Mouse (Mus musculus) monocyte, adult 5-6 weeks (primary cell): ENCODE measurements around the gene Paxx. TPM values are rescaled to one million over a fixed set of nuclear protein-coding genes. Genes with fewer than 3 reads are reported as not detected.

ENCODE experiments used
- ATAC-seq: fragments of 153-309, 156-312 bp; replicated peaks from 2 replicates; pipeline ENCODE4 v1.8.0; 2017; ENCODE audit warnings: mild to moderate bottlenecking; ENCODE audit not compliant: low TSS enrichment, insufficient number of reproducible peaks, severe bottlenecking, poor library complexity, low FRiP score
- total RNA-seq: library from RNA; stranded (forward); fragments of 200-1000, 200-491, 200-594 nt; gene quantifications from 3 replicates; pipeline ENCODE4 v1.2.3, GENCODE M21; 2017

Gene Paxx
- total RNA-seq, result 21.4 to 39.6 TPM (median 32.9 TPM) in 3 replicates

DNA sequence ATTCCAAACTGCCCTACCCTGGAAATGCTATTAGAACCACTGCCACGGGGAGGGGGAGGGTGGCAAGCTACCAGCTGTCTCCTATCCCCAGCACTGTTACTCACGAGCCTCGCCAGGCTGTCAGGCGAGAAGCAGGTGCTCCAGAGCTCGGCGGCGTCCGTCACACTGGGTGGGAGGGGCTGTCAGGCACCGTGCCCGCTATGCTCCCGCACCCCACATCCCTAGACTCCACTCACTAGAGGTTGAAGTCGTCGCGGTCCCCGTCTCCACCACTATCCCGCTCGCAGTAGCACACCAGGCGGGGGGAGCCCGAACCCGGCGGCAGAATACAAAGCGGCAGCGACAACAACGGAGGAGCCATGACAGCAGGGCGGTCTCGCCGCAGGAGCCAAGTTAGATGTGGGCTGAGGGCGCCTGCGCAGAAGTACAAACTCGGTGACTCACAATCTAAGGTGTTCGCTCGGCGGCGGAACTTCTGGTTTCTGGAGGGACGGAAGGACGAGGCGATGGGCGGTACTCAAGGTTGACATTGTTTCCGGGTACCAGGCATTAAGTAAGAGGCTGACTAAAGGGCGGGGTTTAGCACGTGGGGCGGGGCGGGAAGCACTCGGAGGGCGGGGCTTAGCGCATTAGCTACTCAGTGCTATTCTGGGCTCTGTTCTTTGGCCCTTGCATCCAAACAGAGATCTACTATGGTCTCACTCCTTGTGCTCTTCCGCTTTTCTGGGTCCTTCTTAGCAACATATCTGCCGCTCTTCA, at the start of gene Paxx:
TSS of gene Paxx (minus strand) at position 544 of the 759 bp plus-strand sequence.
- peak; percentile 92 for ATAC-seq

DNA sequence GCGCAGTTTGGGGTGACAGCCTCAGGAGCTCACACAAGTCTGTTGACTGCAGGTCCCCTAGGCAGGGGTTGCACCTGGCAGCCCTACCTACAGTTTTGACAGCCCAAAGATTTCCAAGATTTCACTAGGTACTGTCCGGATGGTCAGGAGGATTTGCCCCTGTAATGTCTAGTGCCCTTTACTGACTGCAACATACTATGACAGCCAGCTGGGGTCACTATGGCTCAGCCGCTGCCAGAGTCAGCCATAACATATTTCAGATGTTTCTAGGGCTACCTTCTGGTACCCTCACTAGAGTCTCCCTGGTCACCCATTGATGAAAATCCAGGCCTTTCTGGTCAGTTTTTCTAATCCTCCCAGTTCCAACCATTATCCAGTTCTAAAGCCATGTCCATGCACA, 49.0 kb upstream of the Paxx start:
- 0 out of 2 replicates have a peak, but pooled peaks have one; percentile 47 for ATAC-seq

DNA sequence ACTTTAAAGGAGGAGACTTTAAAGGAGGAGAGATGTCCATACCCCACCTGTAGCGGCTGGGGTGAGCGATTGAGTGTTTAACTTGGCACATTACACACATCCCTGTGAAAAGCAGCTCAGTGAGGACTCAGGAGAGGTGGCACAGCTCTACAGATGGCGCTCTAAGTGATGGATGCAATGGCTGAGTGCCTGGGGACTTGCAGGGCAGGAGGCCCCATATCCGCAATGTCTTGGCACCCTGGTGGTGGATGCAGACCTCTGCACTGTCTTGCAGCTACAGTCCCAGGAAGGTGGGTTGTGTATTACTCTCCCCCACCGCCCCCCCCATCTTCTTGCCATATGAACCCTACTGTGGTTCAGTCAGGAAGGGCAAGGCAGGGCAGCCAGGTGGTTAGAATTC, 46.1 kb upstream of the Paxx start:
- no peak for ATAC-seq

DNA sequence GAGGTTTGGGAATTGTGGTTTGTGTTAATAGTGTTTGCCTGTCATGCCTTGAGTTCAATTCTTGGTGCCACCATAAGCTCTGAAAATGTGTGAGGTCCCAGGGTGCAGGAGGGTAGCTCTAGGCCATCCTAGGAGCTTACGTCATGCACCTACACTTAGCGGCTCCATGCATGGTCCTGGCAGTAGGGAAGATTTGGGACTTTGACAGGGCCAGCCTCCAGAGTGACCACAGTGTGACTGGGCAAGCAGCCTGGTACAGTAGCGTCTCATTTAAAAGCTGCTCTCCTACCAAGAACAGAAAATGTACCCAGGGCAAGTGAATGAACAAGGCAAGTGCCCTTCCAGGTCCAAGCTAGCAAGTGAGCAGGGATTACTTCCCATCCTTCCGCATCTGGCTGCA, 45.0 kb upstream of the Paxx start:
- no peak for ATAC-seq

DNA sequence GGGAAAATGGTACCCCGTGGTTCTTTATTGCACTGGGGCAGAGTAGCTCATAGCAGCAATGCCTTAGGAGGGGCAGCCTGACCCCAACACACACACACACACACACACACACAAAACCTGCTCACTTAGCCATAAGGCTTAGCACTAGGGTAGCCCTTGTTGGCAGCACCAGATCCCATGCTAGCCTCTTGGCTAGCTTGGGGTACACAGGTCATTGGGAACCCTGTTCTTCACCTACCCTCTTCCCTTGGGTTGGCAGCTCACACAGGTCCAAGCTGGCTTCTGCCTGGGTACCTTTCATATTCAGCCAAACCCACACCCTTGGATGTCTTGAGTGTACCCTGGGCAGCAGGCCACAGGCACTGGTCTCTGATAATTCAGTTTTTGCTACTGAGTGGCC, 44.1 kb upstream of the Paxx start:
- ATAC-seq, result no peak

DNA sequence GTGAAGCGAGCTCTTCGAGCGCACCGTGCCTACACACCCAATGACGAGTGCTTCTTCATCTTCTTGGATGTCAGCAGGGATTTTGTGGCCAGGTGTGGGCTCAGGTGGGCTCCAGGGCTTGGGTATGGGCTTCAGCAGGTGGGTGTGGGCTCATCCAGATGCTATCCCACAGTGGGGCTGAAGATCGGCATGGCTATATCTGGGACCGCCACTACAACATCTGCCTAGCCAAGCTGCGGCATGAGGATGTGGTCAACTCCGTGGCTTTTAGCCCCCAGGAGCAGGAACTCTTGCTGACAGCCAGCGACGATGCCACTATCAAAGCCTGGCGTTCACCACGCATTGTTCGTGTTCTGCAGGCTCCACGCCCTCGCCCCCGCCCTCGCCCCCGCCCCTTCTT, 43.6 kb upstream of the Paxx start:
- no peak for ATAC-seq

DNA sequence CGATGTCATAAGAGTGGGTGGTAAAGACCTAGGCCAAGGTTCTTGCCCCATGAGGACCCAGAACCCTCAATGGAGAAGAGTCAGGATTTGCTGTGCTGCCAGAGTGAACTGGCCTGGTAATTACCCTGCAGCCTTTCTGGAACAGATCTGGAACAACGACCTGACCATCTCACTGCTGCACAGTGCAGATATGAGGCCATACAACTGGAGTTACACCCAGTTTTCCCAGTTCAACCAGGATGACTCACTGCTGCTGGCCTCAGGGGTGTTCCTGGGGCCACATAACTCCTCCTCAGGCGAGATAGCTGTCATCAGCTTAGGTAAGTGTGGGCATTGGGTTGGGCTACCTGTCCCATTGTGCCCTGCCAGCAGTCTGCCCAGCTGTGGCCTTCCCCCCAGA, 41.8 kb upstream of the Paxx start:
- no peak for ATAC-seq

DNA sequence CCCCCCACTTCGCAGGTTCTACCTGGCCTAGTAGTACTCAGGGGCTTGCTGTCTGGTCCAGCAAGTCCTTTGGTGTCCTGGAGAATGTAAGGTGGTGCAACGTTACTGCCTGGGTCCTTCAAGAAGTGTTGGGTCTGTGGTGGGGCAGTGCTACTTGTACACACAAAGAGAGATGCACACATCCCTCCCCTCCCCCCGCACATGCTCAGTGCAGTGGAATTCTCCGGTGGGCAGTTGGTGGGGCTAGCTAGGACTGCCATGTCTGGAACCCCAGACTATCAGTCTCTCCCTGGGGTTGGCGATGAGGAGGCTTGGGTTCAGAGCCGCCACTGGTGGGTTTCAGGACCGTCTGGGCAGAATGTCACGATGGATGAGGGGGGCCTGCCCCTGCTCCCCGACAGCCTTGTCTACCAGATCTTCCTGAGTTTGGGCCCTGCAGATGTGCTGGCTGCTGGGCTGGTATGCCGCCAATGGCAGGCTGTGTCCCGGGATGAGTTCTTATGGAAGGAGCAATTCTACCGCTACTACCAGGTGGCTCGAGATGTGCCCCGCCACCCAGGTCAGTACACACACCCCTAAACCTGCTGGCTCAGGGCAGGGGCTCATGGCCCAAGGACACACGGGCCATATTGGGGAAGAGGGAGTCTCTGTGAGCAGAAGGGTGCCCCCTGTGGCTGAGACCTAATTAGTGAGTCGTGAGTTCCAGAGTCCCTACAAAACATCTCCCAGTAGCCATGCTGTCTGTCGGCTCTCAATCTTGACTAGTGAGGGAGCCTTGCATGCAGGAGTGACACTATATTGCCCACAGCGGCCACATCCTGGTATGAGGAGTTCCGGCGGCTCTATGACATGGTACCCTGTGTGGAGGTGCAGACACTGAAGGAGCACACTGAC, 40.9 kb upstream of the Paxx start, which contains the start of gene C8g:
TSS of gene C8g (minus strand) at position 127 of the 894 bp plus-strand sequence.
- no peak for ATAC-seq

DNA sequence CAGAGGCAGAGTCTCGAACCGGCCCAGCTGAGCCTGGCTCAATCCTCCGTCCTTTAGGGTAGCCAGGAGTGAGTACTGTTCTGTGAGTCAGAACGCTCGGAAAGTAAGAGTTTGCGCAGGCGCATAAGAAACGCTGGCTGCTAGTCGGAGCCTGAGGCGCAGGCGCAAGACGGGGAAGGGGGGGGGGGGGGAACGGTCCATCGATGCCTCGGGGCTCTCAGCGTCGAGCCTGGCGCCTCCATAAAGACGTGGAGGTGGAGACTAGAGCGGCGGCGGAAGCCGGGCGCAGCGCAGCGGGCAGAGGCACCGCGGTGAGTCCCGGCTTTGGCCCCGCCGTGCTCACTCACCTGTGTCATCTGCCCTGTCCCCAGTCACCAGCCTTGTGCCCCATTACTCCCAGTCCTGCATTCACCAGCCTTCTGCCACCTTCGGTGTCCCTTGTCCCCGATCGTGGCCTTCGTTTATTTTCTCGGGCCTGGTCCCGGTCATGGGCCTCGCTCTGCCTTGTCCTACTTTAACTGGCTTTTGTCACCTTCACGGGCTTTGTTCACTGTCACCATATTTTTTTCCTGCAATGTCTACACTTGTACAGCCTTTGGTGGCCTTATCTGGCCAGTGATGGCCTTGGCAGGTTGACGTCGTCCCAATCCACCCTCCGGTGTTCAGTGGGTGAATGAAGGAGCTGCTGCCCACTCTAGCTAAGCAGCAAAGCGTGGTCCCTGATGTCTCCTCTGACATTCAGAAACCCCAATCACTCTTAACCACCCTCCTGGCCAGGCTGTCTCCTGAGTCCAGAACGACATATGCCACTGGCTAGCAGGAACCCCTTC, 39.9 kb upstream of the Paxx start, which contains the start of gene Fbxw5:
TSS of gene Fbxw5 (plus strand) at position 175 of the 830 bp plus-strand sequence.
- peak; percentile 70 for ATAC-seq

DNA sequence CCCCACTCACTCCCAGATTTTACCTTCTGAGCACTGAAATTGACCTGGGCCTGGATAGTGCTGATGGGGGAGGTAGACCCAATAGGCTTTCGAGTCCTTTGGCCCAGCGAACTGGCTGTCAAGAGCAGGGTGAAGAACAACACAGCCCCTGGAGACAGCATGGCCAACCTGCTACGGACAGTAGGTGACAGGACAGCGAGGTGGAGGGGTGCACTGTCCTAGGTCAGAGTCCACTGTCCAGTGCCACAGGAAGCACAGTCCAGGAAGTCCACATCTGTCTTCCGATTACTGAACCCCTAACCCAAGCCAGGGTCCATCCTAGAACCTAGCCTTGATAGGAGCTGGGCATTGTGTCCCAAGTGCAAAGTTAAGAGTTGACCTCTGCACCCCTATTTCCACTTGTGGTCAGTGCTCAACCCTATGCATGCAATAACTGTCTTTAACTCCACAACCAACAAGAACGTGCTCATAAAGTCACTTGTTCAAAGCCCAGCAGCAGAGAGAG, 39.2 kb upstream of the Paxx start:
- no peak for ATAC-seq

DNA sequence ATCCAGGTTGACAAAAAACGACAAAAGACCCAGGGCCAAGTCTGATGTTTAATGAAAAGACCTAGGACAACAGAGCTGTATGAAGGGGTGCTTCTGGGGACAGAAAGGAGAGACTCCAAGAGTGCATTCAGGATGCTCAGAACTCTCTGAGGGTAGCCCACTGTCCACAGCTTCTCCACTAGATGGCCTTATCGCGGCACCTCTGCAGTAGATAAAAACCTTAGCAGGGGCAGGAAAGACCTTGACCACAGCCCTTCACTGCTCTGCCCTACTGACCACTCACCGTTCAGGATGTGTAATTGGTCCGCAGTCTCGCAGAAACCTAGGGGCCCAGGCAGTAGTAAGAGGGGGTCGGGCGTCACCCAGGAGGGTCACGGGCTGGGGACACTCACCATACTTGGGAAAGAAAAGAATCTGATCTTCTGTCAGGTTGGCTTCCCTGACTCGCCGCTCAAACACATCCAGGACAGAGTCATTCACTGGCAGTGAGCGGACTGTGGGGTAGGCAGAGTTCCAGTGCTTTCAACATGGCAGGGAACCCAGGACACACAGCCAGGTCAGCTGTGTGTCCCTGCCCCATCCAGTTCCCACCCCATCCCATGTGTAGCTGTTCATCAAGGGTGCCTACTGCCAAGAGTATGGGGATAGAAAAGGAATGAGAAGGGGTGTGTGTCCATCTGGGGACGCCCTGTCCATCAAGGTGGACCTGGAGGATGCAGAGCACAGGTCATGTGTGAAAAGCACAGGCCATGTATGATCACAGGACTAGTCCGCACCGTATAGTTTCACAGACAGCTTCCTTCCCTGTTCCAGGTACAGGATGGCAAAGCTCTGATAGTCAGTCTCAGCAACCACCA, 38.0 kb upstream of the Paxx start:
- no peak for ATAC-seq

DNA sequence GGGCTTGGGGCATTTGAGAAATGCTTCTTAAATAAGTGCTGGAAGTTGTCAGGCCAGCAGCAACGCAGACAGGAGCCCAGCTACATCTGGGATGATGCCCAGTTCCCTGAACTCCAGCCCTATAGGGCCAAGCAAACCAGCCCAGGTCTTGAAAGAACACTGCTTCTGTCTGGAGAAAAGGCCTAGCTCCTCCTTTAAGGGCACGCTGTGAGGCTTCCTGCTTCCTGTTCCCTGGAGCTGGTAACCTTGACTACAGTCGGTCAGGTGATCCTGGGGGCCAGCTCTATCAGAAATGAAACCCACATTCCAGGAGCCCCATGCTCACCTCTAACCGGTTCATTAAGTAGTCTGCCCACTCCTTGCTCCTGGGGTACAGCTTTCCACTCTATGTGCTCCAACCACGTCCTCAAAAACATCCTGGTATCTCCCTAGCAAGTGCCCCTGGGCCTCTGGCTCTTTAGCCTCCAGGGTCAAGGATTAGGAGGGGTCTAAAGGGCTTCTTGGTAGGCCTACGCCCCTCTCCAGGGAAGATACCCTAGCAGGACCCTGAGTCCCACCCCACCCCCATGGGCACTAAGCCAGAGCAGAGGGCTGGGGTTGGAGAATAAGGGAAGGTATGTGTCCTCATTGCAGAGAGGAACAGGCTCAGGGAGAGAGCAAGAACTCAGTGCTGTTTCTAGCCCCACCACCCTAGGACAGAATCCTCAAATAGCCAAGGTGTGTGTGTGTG, 37.1 kb upstream of the Paxx start:
- ATAC-seq, result no peak

DNA sequence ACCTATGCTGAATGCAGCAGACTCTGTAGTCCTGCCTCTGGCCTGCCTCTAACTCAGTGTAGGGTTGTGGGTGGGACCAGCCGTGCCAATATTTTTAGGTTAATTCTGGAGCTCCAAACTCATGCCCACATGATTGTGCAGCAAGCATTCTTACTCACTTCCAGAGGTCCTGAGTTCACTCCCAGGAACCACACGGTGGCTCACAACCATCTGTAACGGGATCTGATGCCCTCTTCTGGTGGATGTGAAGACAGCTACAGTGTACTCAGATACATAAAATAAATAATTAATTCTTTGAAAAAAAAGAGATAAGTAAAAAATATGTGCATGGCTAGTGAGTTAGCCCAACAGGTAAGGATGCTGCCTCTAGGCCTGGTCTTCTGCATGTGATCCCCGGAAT, 35.6 kb upstream of the Paxx start:
- ATAC-seq, result no peak

DNA sequence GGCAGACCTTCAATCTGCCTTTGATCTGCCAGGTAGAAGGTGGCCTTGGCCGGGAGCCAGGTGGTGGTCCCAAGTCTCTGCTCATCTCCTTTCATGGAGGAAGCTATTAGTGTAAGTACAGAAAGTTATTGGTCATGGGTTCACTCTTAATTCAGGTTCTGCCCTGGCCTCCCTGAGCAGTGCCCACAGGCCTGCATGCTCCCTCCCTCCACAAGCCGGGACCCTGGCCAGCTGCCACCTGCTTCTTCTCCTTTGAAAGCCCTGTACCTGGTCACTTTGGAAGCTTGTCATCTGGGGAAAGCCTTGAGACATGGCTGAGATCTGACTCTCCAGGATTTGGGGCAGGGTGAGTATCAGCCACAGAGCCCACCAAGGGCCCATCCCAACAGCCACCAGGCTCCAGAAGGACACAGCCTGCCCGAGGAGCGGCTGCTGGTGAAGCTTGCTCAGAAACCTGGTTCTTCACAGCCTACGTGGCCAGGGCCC, 32.6 kb upstream of the Paxx start, which contains the start of gene Lcn12:
TSS of gene Lcn12 (minus strand) at position 436 of the 486 bp plus-strand sequence.
- ATAC-seq, result no peak

DNA sequence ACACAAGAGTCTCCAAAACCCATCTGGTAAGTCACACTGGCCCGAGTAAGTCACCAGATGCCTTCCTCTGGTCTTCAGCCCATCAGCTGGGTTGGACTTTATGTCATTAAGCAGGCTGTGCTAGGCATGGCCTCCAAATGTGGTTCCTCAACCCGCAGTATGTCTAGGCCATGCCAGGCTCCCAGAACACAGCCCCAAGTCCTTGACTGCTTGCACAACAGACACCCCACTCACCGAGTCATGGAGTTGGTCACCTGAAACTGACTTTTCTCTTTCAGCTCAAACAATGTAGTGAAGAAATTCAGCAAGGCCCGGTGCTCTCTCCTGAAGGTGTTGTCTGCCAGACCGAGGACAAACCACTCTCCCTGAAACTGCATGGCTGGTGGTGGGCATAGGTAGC, 32.1 kb upstream of the Paxx start:
- no peak for ATAC-seq

DNA sequence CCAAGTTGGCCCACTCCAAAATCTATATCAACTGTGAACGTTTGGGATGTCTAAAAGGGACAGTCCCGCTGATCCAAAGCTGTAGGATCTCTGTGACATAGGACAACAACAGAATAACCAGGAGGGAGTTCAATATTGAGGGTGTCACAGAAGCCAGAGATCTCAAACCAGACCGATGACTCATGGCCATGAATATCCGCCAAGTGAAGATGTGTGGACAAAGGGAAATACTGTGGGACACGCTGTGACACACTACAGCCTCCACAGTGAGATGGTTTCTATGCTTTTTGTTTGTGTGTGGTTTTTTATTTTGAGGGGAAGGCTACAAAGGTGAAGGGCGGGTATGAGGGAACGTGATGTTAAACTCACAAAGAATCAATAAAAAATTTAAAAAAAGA, 27.8 kb upstream of the Paxx start:
- no peak for ATAC-seq
